Mouse (Mus musculus): ENCODE results near the gene Fosl1. TPM values are rescaled to one million over a fixed set of nuclear protein-coding genes. Genes with fewer than 3 reads are reported as not detected.

The Fosl1 gene
- polyA plus RNA-seq, 1 experiment from 2014 or later: not detected

DNA sequence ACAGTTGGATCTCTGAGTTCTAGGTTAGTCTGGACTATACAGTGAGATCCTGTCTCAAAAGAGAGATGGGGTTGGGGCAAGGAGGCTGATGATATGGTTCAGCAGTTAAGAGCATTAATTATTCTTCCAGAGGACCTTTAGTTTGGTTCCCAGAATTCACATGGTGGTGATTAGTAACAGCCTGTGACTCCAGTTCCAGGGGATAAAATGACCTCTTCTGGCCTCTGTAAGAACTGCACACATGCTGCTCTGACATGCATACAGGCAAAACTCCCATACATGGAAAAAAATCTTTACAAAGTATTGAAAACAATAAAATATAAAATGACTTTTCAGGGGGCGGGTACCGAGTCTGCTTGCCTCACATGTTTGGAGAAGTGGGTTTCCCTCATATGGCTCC lies 19.3 kb upstream of the Fosl1 start:
- Histone ChIP-seq H3K4me2 (no peak overlapping the region), H3K9me3 (no peaks in the 10 kb centered on the region), H3K4me1 (replicated peaks) (peaks cover 37% of the 10 kb centered on the region), H3K9ac (no peak overlapping the region), H3K27me3 (no peaks in the 10 kb centered on the region; the same call in 1 of the 2 replicates), H3K36me3 (peaks cover 18% of the 10 kb centered on the region), H3K4me3 (no peak overlapping the region), H3K27ac (no peak overlapping the region)
- ATAC-seq (ENCODE audit: low FRiP score): no peak
- 91% methylated on average over 2 of the region's 2 CpGs for WGBS

DNA sequence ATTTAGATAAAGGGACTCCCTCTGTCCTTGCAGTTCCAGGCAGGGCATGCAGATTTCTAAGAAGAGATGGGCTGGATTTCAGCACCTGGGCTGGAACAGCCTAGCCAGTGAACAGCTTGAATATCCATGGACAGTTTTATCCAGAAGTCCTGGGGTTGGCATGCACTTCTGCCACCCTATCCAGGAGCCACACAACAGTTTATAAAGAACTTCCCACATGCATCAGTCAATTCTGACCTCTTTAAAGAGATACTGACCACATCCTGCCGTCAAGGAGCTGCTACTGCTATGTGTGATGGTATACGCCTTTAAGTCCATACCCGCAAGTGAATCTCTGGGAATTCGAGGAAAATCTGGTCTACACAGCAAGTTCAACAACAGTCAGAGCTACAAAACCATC lies 18.1 kb upstream of the Fosl1 start:
- Histone ChIP-seq H3K4me2 (no peak overlapping the region), H3K9ac (0 out of 2 replicates have a peak overlapping the region, but pooled peaks have one; percentile 44), H3K36me3 (peaks cover 18% of the 10 kb centered on the region), H3K27me3 (peaks cover 3% of the 10 kb centered on the region), H3K4me3 (no peak overlapping the region), H3K4me1 (replicated peaks) (peaks cover 37% of the 10 kb centered on the region), H3K9me3 (no peaks in the 10 kb centered on the region), H3K27ac (no peak overlapping the region)
- no peak for ATAC-seq (ENCODE audit: low FRiP score)
- WGBS: 83% methylated on average over 4 of the region's 4 CpGs

DNA sequence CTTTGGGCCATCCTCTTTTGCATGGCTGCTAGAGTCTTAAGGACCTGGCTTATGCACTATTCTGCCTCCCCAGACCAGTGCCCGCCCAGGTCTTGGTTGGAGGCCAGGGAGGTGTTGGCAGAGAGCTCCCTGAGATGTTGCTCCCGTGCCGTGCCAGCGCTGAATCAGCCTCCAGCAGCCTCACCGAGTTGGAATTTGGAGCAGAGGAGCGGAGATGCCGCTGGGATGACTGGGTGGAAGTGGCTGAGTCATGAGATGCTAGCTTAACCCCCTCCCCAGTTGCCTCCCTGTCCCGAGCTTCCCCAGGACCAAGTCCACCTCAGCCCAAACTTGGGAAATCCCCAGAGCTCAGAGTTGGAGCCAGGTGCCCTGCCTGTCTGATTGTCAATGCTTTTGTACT lies 17.5 kb upstream of the Fosl1 start:
- Histone ChIP-seq H3K4me3 (no peak overlapping the region), H3K4me2 (no peak overlapping the region), H3K27ac (no peak overlapping the region), H3K9me3 (no peaks in the 10 kb centered on the region), H3K9ac (0 out of 2 replicates have a peak overlapping the region, but pooled peaks have one; percentile 44), H3K36me3 (peaks cover 18% of the 10 kb centered on the region), H3K4me1 (replicated peaks) (peaks cover 37% of the 10 kb centered on the region), H3K27me3 (peaks cover 8% of the 10 kb centered on the region)
- 79% methylated on average over 8 of the region's 8 CpGs for WGBS
- ATAC-seq (ENCODE audit: low FRiP score): no peak

DNA sequence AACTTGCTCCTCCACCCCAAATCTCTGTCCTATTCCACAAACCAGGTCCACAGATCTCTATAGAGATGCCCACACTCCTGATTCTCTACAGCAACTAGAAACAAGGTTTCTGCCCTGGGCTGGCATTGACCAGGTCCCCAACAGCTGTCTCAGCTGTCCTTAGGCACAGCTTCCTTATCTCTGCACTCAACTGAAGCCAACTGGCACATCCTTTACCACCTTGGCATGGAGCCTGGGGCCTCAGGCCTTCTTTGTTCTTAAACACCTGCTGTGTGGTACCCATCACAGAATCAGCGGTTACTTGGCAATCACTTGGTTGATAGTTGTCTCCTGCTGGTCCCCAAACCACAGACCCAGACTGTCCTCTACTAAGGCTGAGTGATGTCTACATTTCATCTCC lies 16.9 kb upstream of the Fosl1 start:
- peaks cover 37% of the 10 kb centered on the region for H3K4me1 ChIP-seq (replicated peaks)
- WGBS: 90% methylated on average over 1 of the region's 1 CpGs
- ATAC-seq (ENCODE audit: low FRiP score): no peak

DNA sequence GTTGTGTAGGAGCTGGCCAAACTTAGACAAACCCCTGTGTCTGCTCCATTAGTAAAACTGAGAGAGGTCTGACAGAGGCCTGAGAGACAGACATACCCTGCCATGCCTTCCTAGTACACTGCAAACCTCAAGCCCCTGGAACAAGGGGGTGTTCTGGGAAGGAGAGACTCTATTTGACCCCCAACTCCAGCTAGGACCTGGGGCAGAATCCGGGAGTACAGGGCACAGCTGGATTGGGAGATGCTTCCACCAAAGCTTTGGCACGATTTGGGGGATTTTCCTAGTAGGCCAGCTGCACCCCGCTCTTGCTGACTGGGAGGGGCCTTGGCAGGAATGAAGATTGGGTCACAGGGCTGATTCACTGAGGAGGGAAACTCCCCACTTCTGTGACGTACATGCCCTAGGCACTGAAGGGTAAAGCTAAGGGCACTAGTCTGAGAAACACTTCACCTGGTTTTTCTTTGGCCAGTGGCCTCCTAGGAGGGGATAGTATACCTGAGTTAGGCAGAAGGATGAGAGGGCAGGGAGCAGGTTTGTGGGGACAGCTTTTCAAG lies 15.4 kb upstream of the Fosl1 start:
- Histone ChIP-seq H3K27me3 (peaks cover 12% of the 10 kb centered on the region), H3K4me2 (no peak overlapping the region)

More for the DNA sequence above, 16.9 kb upstream of the Fosl1 start:
- H3K9ac ChIP-seq: peak overlapping the region; percentile 15; the same call in 1 of the 2 replicates
- H3K36me3 ChIP-seq: peaks cover 18% of the 10 kb centered on the region
- no peak overlapping the region for H3K4me3 ChIP-seq
- H3K4me2 ChIP-seq: no peak overlapping the region
- no peak overlapping the region for H3K27ac ChIP-seq
- H3K9me3 ChIP-seq: no peaks in the 10 kb centered on the region
- peaks cover 9% of the 10 kb centered on the region for H3K27me3 ChIP-seq

DNA sequence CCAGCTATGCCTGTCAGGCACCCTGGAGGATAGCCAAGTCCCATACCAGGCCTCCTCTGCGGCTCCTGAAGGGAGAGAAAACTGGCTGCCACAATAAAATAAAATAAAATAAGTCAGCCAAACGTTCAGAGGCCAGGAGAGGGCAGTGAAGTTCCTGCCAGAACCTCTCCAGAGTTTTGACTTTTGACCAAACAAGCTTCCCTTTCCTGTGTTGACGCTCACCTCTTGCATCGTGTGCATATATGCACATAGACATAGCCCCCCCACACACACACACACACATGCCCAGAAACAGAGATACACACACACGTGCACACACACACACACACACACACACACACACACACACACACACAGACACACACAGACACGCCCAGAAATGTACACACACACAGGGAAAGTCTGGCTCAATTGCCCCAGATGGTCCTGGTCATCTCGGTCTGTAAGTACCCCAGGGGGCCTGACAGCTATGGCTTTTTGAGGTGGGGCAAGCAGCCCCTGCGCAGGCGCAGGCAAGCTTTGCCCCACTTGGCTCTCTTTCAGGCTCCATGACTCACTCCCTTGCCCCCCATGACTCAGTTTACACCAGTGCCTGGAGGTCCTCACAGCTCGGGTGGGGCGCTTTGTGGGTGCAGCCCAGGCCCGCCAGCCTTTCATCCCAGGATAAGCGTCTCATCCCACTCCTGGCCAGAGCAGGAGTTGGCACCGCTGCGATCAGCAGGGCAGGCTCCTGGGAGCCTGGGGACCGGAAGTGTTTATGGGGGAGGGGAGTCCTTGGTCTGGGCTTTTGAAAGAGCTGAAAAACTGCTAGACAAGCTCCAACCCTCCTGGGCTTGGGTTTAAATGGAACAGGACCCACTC lies 14.1 kb upstream of the Fosl1 start:
- 13% methylated on average over 15 of the region's 16 CpGs for WGBS
- H3K27ac ChIP-seq: no peak overlapping the region
- ATAC-seq (ENCODE audit: low FRiP score): 0 out of 2 replicates have a peak, but pooled peaks have one; percentile 43

More for the DNA sequence above, 15.4 kb upstream of the Fosl1 start:
- 78% methylated on average over 4 of the region's 4 CpGs for WGBS
- Histone ChIP-seq H3K9me3 (no peaks in the 10 kb centered on the region), H3K27ac (no peak overlapping the region), H3K4me3 (no peak overlapping the region), H3K4me1 (replicated peaks) (peaks cover 22% of the 10 kb centered on the region), H3K36me3 (peaks cover 7% of the 10 kb centered on the region), H3K9ac (no peak overlapping the region; the same call in 1 of the 2 replicates)
- ATAC-seq (ENCODE audit: low FRiP score): no peak

DNA sequence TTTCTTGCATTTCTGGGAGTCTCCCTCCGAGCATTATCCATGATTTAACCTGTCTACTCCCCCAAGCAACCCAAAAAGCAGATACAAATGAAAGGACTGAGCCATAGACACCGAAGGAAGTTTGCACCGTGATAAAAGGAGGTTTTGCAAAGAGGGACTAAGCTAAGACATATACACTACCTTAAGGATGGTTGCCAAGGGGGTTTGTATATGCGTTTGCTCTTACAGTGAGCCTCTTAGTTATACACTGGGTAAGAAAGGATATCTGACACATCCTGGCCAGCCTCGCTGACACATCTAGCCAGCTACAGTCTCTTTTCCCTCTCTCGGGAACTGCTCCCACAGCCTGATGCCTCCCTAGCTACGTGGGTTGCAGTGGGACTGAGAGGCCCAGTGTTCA lies 13.4 kb upstream of the Fosl1 start:
- Histone ChIP-seq H3K9ac (no peak overlapping the region), H3K36me3 (no peaks in the 10 kb centered on the region), H3K4me2 (peak overlapping the region; percentile 49; the same call in 1 of the 2 replicates), H3K27me3 (peaks cover 19% of the 10 kb centered on the region), H3K4me1 (replicated peaks) (peaks cover 13% of the 10 kb centered on the region), H3K4me3 (no peak overlapping the region), H3K9me3 (no peaks in the 10 kb centered on the region), H3K27ac (no peak overlapping the region)
- no peak for ATAC-seq (ENCODE audit: low FRiP score)
- 72% methylated on average over 7 of the region's 7 CpGs for WGBS

More for the DNA sequence above, 14.1 kb upstream of the Fosl1 start:
- peak overlapping the region; percentile 23 for H3K4me3 ChIP-seq
- peaks cover 19% of the 10 kb centered on the region for H3K27me3 ChIP-seq
- H3K4me2 ChIP-seq: peak overlapping the region; percentile 49
- H3K4me1 ChIP-seq (replicated peaks): peaks cover 13% of the 10 kb centered on the region
- H3K9me3 ChIP-seq: no peaks in the 10 kb centered on the region
- H3K9ac ChIP-seq: peak overlapping the region; percentile 63; the same call in 1 of the 2 replicates
- H3K36me3 ChIP-seq: 0 out of 2 replicates have a peak, but pooled peaks cover 3% of the 10 kb centered on the region

DNA sequence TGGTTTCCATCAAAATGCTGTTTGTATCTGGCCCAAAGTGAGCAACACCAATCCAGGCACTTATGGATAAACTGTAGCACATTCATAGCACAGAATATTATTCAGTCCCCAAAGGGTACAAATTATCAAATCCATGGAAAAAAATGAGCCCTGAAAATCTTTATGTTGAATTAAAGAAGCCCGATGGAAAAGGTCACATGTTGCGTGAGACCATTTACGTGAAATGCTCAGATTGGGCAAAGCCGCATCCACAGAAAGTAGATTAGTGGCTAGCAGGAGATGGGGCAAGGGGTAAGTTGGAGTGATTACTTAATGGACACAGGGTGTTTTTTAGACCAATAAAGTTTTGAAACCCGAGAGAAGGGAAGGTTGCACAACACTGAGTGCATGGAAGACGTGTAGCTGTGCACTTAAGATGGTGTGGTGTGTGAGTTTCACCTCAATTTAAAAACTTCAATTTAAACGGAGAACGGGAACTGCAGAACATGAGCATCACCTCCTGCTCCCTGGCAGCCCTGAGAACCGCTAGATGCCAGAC lies 2.9 kb upstream of the Fosl1 start:
- no peak for ATAC-seq (ENCODE audit: low FRiP score)
- peaks cover 62% of the 10 kb centered on the region for H3K27me3 ChIP-seq
- no peak overlapping the region for H3K4me3 ChIP-seq
- H3K9ac ChIP-seq: no peak overlapping the region
- no peaks in the 10 kb centered on the region for H3K36me3 ChIP-seq
- 70% methylated on average over 9 of the region's 9 CpGs for WGBS
- H3K4me1 ChIP-seq (replicated peaks): peaks cover 20% of the 10 kb centered on the region
- H3K4me2 ChIP-seq: no peak overlapping the region
- H3K9me3 ChIP-seq: 0 out of 2 replicates have a peak, but pooled peaks cover 3% of the 10 kb centered on the region
- no peak overlapping the region for H3K27ac ChIP-seq

DNA sequence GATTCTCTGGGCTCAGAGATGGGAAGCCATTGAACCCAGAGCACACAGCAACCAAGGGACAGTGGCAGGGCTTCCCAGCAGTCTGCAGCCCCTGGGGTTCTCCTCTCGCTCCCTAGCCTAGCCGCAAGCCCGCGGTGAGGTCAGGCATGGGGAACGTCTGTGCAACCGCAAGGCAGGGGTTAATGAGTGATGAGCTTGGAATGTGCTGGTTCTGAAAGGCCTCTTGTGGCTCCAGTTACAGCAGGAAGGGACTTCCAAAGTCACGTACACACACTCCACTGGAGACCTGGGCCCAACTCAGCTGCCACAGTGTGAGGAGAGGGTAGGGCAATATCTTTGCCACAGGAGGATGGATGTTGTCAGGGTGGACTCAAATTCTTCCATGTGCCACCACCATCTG lies 2.4 kb upstream of the Fosl1 start:
- H3K4me1 ChIP-seq (replicated peaks): peaks cover 20% of the 10 kb centered on the region
- no peak overlapping the region for H3K27ac ChIP-seq
- H3K36me3 ChIP-seq: no peaks in the 10 kb centered on the region
- H3K4me2 ChIP-seq: no peak overlapping the region
- H3K27me3 ChIP-seq: peaks cover 67% of the 10 kb centered on the region
- no peak overlapping the region for H3K4me3 ChIP-seq
- ATAC-seq (ENCODE audit: low FRiP score): no peak
- H3K9me3 ChIP-seq: 0 out of 2 replicates have a peak, but pooled peaks cover 3% of the 10 kb centered on the region
- WGBS: 40% methylated on average over 7 of the region's 7 CpGs
- H3K9ac ChIP-seq: no peak overlapping the region

DNA sequence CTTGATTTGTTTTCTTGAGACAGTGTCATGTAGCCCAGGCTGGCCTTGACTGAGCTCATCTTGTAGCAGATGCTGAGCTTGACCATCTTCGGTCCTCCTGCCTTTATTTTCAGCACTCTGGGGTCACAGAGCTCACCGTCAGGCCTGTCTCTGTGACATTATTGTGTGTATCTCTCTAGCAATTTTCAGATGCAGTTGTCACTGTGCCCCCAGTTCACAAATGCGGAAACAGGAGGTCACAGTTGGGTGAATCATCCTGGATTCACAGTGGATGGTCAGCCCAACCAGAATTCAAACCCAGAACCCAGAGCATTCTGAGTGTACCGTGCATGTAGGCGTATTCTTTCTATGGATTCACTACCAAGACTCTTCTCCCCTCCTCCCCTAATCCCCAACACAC lies 1.6 kb upstream of the Fosl1 start:
- Histone ChIP-seq H3K4me2 (no peak overlapping the region), H3K9me3 (no peaks in the 10 kb centered on the region), H3K27ac (no peak overlapping the region), H3K4me3 (no peak overlapping the region), H3K36me3 (no peaks in the 10 kb centered on the region), H3K9ac (no peak overlapping the region), H3K4me1 (replicated peaks) (peaks cover 20% of the 10 kb centered on the region), H3K27me3 (peaks cover 75% of the 10 kb centered on the region)
- ATAC-seq (ENCODE audit: low FRiP score): no peak
- 88% methylated on average over 5 of the region's 5 CpGs for WGBS

DNA sequence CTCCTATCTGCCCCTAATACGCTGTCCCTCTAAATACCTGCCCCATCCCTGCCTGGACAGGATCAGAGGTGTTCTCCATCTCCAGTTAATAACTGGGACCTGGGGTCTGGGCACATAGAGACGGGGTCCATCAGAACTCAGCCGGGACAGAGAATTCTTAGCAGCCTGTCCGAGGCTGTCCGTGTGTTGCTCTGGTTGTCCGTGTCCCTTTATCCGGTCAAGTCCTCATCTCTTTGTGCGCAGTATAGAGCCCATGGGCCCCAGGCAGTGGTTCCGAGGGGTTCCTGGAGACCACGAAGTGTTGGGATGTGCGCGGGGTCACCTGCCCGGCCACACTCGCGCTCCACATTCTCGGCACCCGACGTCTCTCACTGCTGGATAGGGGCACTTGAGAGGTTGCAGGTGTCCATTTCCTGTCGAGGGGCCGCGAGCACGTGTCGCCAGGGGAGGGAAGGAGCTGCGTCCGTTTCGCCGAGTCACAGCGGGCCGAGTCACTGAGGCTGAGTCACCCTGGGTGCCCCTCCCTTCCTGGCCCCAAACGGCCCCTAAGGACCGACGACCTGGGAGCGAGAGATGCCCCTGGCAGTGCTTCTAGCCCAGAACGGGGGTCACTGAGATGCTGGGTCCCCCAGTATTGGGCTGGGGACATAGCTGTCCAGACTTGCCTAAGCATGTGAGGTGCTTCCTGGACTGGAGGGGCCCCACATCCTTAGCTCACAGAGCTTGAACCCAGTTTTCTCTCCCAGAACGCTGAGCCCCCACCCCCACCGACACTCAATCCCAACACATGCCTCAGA lies 1.2 kb downstream of the Fosl1 start:
- Histone ChIP-seq H3K9ac (no peak overlapping the region), H3K36me3 (no peaks in the 10 kb centered on the region; the same call in 1 of the 2 replicates), H3K4me2 (peak overlapping the region; percentile 91), H3K4me1 (replicated peaks) (peaks cover 20% of the 10 kb centered on the region), H3K9me3 (no peaks in the 10 kb centered on the region), H3K27ac (no peak overlapping the region), H3K4me3 (peak overlapping the region; percentile 50), H3K27me3 (peaks cover 85% of the 10 kb centered on the region)
- no peak for ATAC-seq (ENCODE audit: low FRiP score)
- 6% methylated on average over 36 of the region's 36 CpGs for WGBS

DNA sequence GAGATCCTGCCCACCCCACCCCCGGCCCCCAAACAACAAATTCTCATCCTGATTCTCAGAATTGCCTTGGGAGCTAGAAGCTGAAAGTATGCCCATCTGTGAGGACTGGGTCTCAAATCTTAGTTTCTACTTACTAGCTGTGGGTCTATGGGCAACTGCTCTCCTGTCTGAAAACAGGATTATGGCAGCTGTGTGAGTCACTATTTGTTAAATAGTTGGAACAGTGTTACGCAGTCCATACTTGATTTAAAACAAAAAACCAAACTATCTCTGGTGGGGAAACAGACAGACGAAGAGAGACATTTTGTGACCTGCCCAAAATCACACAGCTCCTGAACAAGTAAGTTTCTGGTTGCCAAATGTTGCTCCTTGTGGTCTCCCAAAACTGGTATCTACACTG lies 2.3 kb downstream of the Fosl1 start:
- H3K36me3 ChIP-seq: peaks cover 9% of the 10 kb centered on the region
- no peak overlapping the region for H3K9ac ChIP-seq
- no peak for ATAC-seq (ENCODE audit: low FRiP score)
- no peak overlapping the region for H3K4me3 ChIP-seq
- no peak overlapping the region for H3K4me2 ChIP-seq
- no peak overlapping the region for H3K27ac ChIP-seq
- peaks cover 25% of the 10 kb centered on the region for H3K4me1 ChIP-seq (replicated peaks)
- peaks cover 75% of the 10 kb centered on the region for H3K27me3 ChIP-seq
- WGBS: 85% methylated on average over 3 of the region's 3 CpGs
- no peaks in the 10 kb centered on the region for H3K9me3 ChIP-seq

Measured in hindbrain, embryonic 13.5 days (tissue).